Mouse (Mus musculus): ENCODE measurements around the gene Nrde2. TPM values are rescaled to one million over a fixed set of nuclear protein-coding genes. Genes with fewer than 3 reads are reported as not detected.

Gene Nrde2
- total RNA-seq, 2 experiments from 2014 or later: 17.8 to 19.9 TPM

GRCm38 (mm10) chr12:100127866-100128480, 31.5 kb downstream of the Nrde2 start:
- intact Hi-C loops (cut with DNase I): no loop called here

GRCm38 (mm10) chr12:100126968-100127865, 32.2 kb downstream of the Nrde2 start:
- intact Hi-C loops (cut with DNase I): no loop called here
- no peak for DNase-seq

More at GRCm38 (mm10) chr12:100127866-100128480, 31.5 kb downstream of the Nrde2 start:
- DNase-seq: no peak

GRCm38 (mm10) chr12:100124913-100125798, 34.3 kb downstream of the Nrde2 start:
- DNase-seq: no peak
- intact Hi-C loops (cut with DNase I): no loop called here

GRCm38 (mm10) chr12:100123476-100123875, 36.0 kb downstream of the Nrde2 start:
- peak; percentile 45 for DNase-seq

GRCm38 (mm10) chr12:100122921-100123381, 36.5 kb downstream of the Nrde2 start:
- DNase-seq: no peak
- intact Hi-C loops (cut with DNase I): no loop called here

More at GRCm38 (mm10) chr12:100123476-100123875, 36.0 kb downstream of the Nrde2 start:
- intact Hi-C loops (cut with DNase I): no loop called here

GRCm38 (mm10) chr12:100115982-100116381, 43.5 kb downstream of the Nrde2 start:
- intact Hi-C loops (cut with DNase I): no loop called here
- no peak for DNase-seq

GRCm38 (mm10) chr12:100109986-100110696, 49.3 kb downstream of the Nrde2 start, which contains the start of gene Psmc1:
Psmc1 (plus strand) TSS chr12:100110154.
- intact Hi-C loops (cut with DNase I): loop anchor here (5.0 to 10.0 kb wide), 2 partner anchors 143 to 1025 kb away; no protein-coding TSS in a partner anchor
- DNase-seq: peak; percentile 81

GRCm38 (mm10) chr12:100107436-100107835, 52.0 kb downstream of the Nrde2 start:
- no peak for DNase-seq
- intact Hi-C loops (cut with DNase I): loop anchor here (5.0 to 10.0 kb wide), 2 partner anchors 140 to 1023 kb away; no protein-coding TSS in a partner anchor

GRCm38 (mm10) chr12:100106275-100106895, 53.1 kb downstream of the Nrde2 start:
- peak; percentile 83 for DNase-seq
- intact Hi-C loops (cut with DNase I): loop anchor here (5.0 to 10.0 kb wide), 2 partner anchors 139 to 1022 kb away; no protein-coding TSS in a partner anchor

GRCm38 (mm10) chr12:100104530-100104929, 54.9 kb downstream of the Nrde2 start:
- intact Hi-C loops (cut with DNase I): loop anchor here (10.0 kb wide), 1 partner anchor 1020 kb away; no protein-coding TSS in a partner anchor
- no peak for DNase-seq

GRCm38 (mm10) chr12:100101651-100102050, 57.8 kb downstream of the Nrde2 start:
- DNase-seq: no peak
- intact Hi-C loops (cut with DNase I): loop anchor here (2.0 to 10.0 kb wide), 2 partner anchors 199 to 1017 kb away; no protein-coding TSS in a partner anchor

- no peak for DNase-seq
- intact Hi-C loops (cut with DNase I): loop anchor here (10.0 kb wide), 1 partner anchor 1016 kb away; no protein-coding TSS in a partner anchor
These were observed 58.8 kb downstream of the Nrde2 start for GRCm38 (mm10) chr12:100100707-100101030.

- intact Hi-C loops (cut with DNase I): loop anchor here (10.0 kb wide), 1 partner anchor 1015 kb away; no protein-coding TSS in a partner anchor
- no peak for DNase-seq
These were observed 59.3 kb downstream of the Nrde2 start for GRCm38 (mm10) chr12:100099971-100100706.

- no peak for DNase-seq
- intact Hi-C loops (cut with DNase I): no loop called here
These were observed 66.4 kb downstream of the Nrde2 start for GRCm38 (mm10) chr12:100093046-100093445.

GRCm38 (mm10) chr12:100090750-100091149, 68.7 kb downstream of the Nrde2 start:
- intact Hi-C loops (cut with DNase I): no loop called here
- no peak for DNase-seq

GRCm38 (mm10) chr12:100089265-100089664, 70.2 kb downstream of the Nrde2 start:
- DNase-seq: no peak

GRCm38 (mm10) chr12:100088026-100088425, 71.4 kb downstream of the Nrde2 start:
- intact Hi-C loops (cut with DNase I): no loop called here
- no peak for DNase-seq

More at GRCm38 (mm10) chr12:100089265-100089664, 70.2 kb downstream of the Nrde2 start:
- intact Hi-C loops (cut with DNase I): no loop called here

- intact Hi-C loops (cut with DNase I): no loop called here
- no peak for DNase-seq
These were observed 79.7 kb downstream of the Nrde2 start for GRCm38 (mm10) chr12:100079636-100080286.

All from left cerebral cortex, postnatal 4 days (tissue).